Mouse (Mus musculus) hindbrain, embryonic 16.5 days (tissue): Measurements from ENCODE around the gene Add3. TPM values are rescaled to one million over a fixed set of nuclear protein-coding genes. Genes with fewer than 3 reads are reported as not detected.
A peak's percentile ranks its signal among the peaks of the same experiment; 100 is the strongest.

Experiments
- ATAC-seq: fragments of 200-750 bp; cut with Nextera tagmentation; 2 replicates; pipeline ENCODE4 v1.8.0; 2017; ENCODE audit warnings: moderate TSS enrichment, moderate library complexity
- H3K27ac ChIP-seq: fragments of 300-500 bp; sonication (generic); 2 replicates; pipeline ENCODE4 v1.5.1; 2014; ENCODE audit warnings: low read depth, mild to moderate bottlenecking, control low read depth, low read length, moderate library complexity
- H3K27me3 ChIP-seq: fragments of 300-500 bp; sonication (generic); replicated peaks from 2 replicates; pipeline ENCODE4 v1.6.1; 2014; ENCODE audit warnings: low read length; ENCODE audit not compliant: control insufficient read depth, insufficient read depth
- H3K36me3 ChIP-seq: fragments of 300-500 bp; sonication (generic); 2 replicates; pipeline ENCODE4 v1.6.1; 2014; ENCODE audit warnings: mild to moderate bottlenecking, low read length, moderate library complexity, mixed read lengths; ENCODE audit not compliant: control insufficient read depth, insufficient read depth
- H3K4me1 ChIP-seq: fragments of 300-500 bp; sonication (generic); 2 replicates; pipeline ENCODE4 v1.6.1; 2014; ENCODE audit warnings: low read depth, low read length; ENCODE audit not compliant: control insufficient read depth, insufficient read depth
- H3K4me2 ChIP-seq: fragments of 300-500 bp; sonication (generic); 2 replicates; pipeline ENCODE4 v1.6.1; 2014; ENCODE audit warnings: mild to moderate bottlenecking, low read length, control low read depth, moderate library complexity
- H3K4me3 ChIP-seq: fragments of 300-500 bp; sonication (generic); 2 replicates; pipeline ENCODE4 v1.5.1; 2014; ENCODE audit warnings: mild to moderate bottlenecking, low read length, control low read depth, moderate library complexity
- H3K9ac ChIP-seq: fragments of 300-500 bp; sonication (generic); 2 replicates; pipeline ENCODE4 v1.6.1; 2014; ENCODE audit warnings: low read depth, mild to moderate bottlenecking, control low read depth, low read length, moderate library complexity
- H3K9me3 ChIP-seq: fragments of 300-500 bp; sonication (generic); 2 replicates; pipeline ENCODE4 v1.6.1; 2014; ENCODE audit warnings: mild to moderate bottlenecking, low read length, moderate library complexity; ENCODE audit not compliant: control insufficient read depth
- WGBS: fragments of 180-500 bp; shearing (Covaris S2); extraction: QIAGEN DNeasy Blood & Tissue Kit; methylation state at CpG from one replicate; pipeline ENCODE4 v1.1.7; 2014; 5-methylcytosine and 5-hydroxymethylcytosine counted together
- polyA plus RNA-seq: library from polyadenylated mRNA; unstranded; fragments of >200 nt; fragmentation: Nextera tagmentation; extraction: Ambion mirVana; gene quantifications from 2 replicates; pipeline ENCODE4 v1.2.1, GENCODE M21; 2015

Add3 gene
- polyA plus RNA-seq, 1 experiment from 2014 or later: 51.6 TPM

DNA sequence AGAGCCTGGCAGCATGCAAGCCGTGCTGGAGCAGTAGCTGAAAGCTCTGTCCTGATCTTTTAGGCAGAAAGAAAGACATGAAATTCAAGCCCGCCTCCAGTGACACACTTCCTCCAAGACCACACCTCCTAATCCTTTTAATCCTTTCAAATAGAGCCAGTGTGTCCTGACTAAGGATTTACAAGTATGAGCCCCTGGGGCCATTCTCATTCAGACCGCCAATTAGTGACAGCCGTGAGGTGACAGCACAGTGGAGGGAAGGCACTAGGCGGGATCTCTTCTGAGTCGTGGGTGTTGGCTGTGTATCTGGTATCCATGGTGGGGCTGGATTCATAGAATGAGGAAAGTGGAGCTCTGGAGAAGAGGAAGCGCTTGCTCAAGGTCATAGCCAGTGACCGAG lies 116.1 kb downstream of the Add3 start:
- Histone ChIP-seq H3K9ac (no peak overlapping the region), H3K4me1 (no peaks in the 10 kb centered on the region; the same call in none of the 2 replicates), H3K27me3 (no peaks in the 10 kb centered on the region), H3K27ac (no peak overlapping the region), H3K9me3 (no peaks in the 10 kb centered on the region), H3K36me3 (no peaks in the 10 kb centered on the region), H3K4me2 (no peak overlapping the region), H3K4me3 (no peak overlapping the region)
- ATAC-seq: no peak
- WGBS: 88% methylated on average over 8 of the region's 8 CpGs

DNA sequence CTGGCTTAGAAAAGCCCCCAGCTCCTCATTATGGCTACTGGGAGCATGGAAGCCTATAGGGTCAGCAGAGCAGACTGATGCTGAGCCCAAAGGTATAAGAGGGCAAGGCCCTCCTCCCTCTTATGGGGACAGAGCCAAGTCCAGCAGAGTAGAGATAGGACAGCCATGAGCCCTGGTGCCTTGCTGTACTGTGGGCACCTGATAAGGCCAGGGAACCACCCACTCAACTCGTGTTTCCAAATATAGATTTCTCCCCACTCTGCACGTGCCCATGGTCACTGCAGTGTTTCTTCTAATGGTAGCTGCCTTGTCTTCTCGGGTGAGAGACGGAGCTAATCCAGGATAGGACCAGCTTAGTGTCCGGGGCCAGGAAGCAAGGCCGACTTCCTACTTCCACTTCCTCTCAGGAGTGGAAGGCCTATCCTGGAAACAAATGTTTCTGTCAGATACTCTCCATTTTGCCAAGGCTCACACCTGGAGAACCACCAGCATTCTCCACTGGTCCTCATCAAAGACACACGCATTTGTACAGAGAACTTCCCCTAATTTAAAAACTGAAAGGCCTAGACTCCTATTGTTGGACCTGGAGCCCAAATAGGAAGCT lies 116.8 kb downstream of the Add3 start:
- H3K27me3 ChIP-seq: no peaks in the 10 kb centered on the region
- WGBS: 95% methylated on average over 7 of the region's 7 CpGs
- no peak overlapping the region for H3K9ac ChIP-seq
- no peaks in the 10 kb centered on the region; the same call in none of the 2 replicates for H3K4me1 ChIP-seq
- H3K36me3 ChIP-seq: no peaks in the 10 kb centered on the region
- H3K27ac ChIP-seq: no peak overlapping the region
- no peaks in the 10 kb centered on the region for H3K9me3 ChIP-seq
- no peak overlapping the region for H3K4me3 ChIP-seq
- ATAC-seq: no peak
- H3K4me2 ChIP-seq: no peak overlapping the region

DNA sequence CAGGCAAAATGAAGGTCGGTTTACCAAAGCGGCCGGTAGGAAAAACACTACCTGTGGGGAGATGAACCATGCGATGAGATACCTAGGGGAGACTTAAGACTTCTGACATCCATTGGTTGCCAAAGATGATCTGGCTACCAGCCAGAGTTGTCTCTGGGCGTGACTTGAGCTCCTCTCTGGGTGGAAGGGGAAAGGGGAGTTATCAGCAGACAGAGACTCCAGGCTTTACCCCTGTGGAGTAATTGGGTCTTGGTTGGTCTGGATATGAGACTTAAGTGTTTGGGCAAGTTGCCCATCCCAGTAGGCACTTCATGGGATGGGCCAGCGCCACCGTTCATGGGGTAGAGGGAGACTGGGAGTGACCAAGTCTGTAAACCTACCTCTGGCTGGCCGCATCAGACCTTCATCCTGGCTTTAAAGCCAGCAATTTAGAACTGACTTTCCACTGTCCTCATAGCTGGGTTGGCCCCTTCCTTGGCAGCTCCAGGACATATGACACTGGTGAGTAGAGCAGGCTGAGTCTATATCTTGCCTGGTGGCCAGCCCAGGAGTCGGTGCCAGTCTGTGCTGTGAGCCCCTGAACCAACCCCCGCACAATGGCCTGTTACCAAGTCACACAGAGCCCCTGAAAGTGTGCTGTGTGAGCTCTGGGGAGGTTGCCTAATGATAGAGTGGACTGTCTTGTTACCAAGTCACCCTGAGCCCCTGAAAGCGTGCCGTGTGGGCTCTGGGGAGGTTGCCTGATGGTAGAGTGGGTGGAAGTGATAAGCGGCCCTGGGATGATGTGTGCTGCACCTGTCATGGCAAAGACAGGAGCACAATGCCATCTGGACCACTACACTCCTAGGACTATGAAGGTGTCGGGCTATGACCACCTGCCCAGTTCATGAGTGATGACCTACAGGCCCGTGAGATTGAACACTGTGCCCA lies 117.7 kb downstream of the Add3 start:
- no peaks in the 10 kb centered on the region; the same call in none of the 2 replicates for H3K4me1 ChIP-seq
- H3K27ac ChIP-seq: no peak overlapping the region
- no peak overlapping the region for H3K4me2 ChIP-seq
- ATAC-seq: no peak
- 85% methylated on average over 15 of the region's 15 CpGs for WGBS
- H3K9ac ChIP-seq: no peak overlapping the region
- no peaks in the 10 kb centered on the region for H3K9me3 ChIP-seq
- H3K4me3 ChIP-seq: no peak overlapping the region
- no peaks in the 10 kb centered on the region for H3K36me3 ChIP-seq
- H3K27me3 ChIP-seq: no peaks in the 10 kb centered on the region

GRCm38 (mm10) chr19:53258740-53259506 lies 118.7 kb downstream of the Add3 start:
- 88% methylated on average over 13 of the region's 13 CpGs for WGBS
- H3K4me3 ChIP-seq: no peak overlapping the region
- H3K4me1 ChIP-seq: no peaks in the 10 kb centered on the region; the same call in none of the 2 replicates
- no peak overlapping the region for H3K9ac ChIP-seq
- no peak overlapping the region for H3K4me2 ChIP-seq
- H3K27me3 ChIP-seq: no peaks in the 10 kb centered on the region
- H3K9me3 ChIP-seq: no peaks in the 10 kb centered on the region
- no peaks in the 10 kb centered on the region for H3K36me3 ChIP-seq
- ATAC-seq: no peak
- no peak overlapping the region for H3K27ac ChIP-seq

DNA sequence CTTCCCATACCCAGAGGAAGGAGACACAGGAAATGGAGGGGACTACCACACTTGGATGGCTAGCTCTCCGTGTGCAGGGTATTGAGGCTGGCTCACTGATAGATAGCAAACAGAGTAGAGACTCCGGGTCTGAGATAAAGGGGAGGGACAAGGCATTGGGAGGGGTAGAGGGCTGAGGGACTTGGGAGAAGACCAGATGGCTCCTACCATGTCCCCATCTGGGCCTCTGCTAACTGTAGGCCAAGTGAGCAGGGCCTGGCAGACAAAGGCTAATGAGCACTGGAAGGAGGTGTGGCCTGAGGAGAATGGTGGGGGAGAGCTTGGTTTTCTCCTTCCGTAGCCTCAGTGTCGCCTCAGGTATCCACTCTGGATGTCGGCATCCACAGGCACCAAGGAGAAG lies 119.3 kb downstream of the Add3 start:
- Histone ChIP-seq H3K4me2 (no peak overlapping the region), H3K9ac (no peak overlapping the region), H3K9me3 (no peaks in the 10 kb centered on the region), H3K27ac (no peak overlapping the region), H3K27me3 (no peaks in the 10 kb centered on the region), H3K4me3 (no peak overlapping the region), H3K36me3 (no peaks in the 10 kb centered on the region), H3K4me1 (peaks cover 2% of the 10 kb centered on the region)
- WGBS: 56% methylated on average over 5 of the region's 5 CpGs
- ATAC-seq: peak; percentile 76

- no peak overlapping the region for H3K9ac ChIP-seq
- no peaks in the 10 kb centered on the region for H3K36me3 ChIP-seq
- no peak overlapping the region for H3K4me2 ChIP-seq
- WGBS: 79% methylated on average over 10 of the region's 10 CpGs
- no peak overlapping the region for H3K4me3 ChIP-seq
- peaks cover 2% of the 10 kb centered on the region for H3K4me1 ChIP-seq
- H3K9me3 ChIP-seq: no peaks in the 10 kb centered on the region
- no peak for ATAC-seq
- no peaks in the 10 kb centered on the region for H3K27me3 ChIP-seq
- H3K27ac ChIP-seq: no peak overlapping the region
Measured at GRCm38 (mm10) chr19:53260261-53260660, 120.0 kb downstream of the Add3 start.

DNA sequence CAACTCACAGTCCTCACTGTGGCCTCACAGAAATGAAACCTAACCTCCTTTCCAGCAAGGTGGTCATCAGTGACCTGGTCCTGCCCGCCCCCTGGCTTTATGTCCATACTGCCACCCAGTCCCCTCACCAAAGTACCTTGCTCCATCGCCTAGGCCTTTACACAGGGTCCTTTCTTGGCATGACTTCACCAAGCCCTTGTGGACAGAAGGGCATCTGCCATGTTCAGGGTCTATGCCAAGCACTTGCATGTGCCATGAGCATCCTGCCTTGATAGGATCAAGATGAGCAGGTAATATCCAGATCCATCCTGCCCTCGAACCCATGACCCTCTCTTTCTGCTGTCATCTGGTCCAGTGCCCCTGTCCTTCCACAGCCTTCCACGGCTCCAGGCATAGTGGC lies 120.6 kb downstream of the Add3 start:
- H3K4me2 ChIP-seq: no peak overlapping the region
- no peak overlapping the region for H3K9ac ChIP-seq
- WGBS: 91% methylated on average over 4 of the region's 4 CpGs
- no peaks in the 10 kb centered on the region for H3K27me3 ChIP-seq
- H3K27ac ChIP-seq: no peak overlapping the region
- no peak overlapping the region for H3K4me3 ChIP-seq
- ATAC-seq: no peak
- no peaks in the 10 kb centered on the region for H3K9me3 ChIP-seq
- no peaks in the 10 kb centered on the region for H3K36me3 ChIP-seq
- peaks cover 2% of the 10 kb centered on the region for H3K4me1 ChIP-seq

GRCm38 (mm10) chr19:53262061-53262460 lies 121.8 kb downstream of the Add3 start:
- Histone ChIP-seq H3K36me3 (no peaks in the 10 kb centered on the region), H3K27me3 (no peaks in the 10 kb centered on the region), H3K9me3 (no peaks in the 10 kb centered on the region), H3K4me1 (peaks cover 2% of the 10 kb centered on the region), H3K27ac (no peak overlapping the region), H3K4me3 (no peak overlapping the region), H3K4me2 (no peak overlapping the region), H3K9ac (no peak overlapping the region)
- ATAC-seq: no peak
- WGBS: 83% methylated on average over 7 of the region's 7 CpGs
